15 mouse cellular contexts compared by ENCODE assay signal in the genomic region with DNA sequence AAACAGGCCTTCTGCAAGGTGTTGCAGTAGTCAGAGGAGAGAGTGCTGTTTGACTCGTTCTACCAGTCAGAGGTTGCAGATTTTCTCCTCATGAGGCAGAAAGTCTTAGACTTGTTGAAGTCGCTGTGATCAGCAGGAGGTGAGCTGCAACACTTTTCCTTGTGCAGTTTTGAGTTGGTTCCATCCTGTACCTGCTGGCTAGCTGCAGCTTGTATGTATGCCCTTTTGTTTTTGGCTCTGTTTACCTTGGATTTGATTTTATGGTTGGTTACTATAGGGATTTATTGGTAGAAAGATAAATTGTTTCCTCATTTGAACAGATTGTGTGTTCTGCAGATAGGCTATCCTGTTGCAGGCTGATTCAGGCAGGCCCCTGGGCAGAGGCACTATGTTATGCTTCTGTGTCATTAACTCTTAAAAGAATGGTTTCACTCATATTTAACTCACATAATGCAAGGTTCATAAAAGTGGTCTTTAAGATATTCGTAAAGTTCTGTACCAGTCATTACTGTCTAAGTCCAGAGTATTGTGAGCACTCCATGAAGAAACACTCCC.
"Had no signal": no experiment of that assay in that cellular context is flagged by ENCODE, and none has a peak within 500 bp of the region (broad histone marks: within the 10 kb centered on the region; RNA-seq: fewer than 3 reads in every experiment).

No protein-coding gene starts in this region.

- H3K27me3 ChIP-seq: liver, embryonic 15.5 days; neural tube, embryonic 12.5 days had no signal

- H3K4me3 ChIP-seq: left cerebral cortex, adult 2 months; limb, embryonic 10.5 days; liver, embryonic 15.5 days; neural tube, embryonic 12.5 days had no signal

- H3K9me3 ChIP-seq: limb, embryonic 10.5 days; liver, embryonic 15.5 days; neural tube, embryonic 12.5 days had no signal

- ATAC-seq: lung, postnatal 0 days had no signal

- H3K4me1 ChIP-seq: limb, embryonic 10.5 days; liver, embryonic 15.5 days; neural tube, embryonic 12.5 days had no signal

- DNase-seq: kidney, adult 18-20 months; kidney, postnatal 36 days; lung, adult 2 months; lung, postnatal 36 days; midbrain, embryonic 14.5 days; retina, postnatal 1 day; right cerebral cortex, postnatal 4 days; thymus, postnatal 36 days had no signal

- H3K27ac ChIP-seq: kidney, postnatal 0 days; left cerebral cortex, adult 2 months; limb, embryonic 10.5 days; liver, embryonic 15.5 days; neural tube, embryonic 12.5 days had no signal

- H3K4me2 ChIP-seq: liver, embryonic 11.5 days; liver, embryonic 15.5 days; neural tube, embryonic 12.5 days had no signal

- H3K9ac ChIP-seq: liver, embryonic 15.5 days; neural tube, embryonic 12.5 days had no signal
